Mouse (Mus musculus) fibroblast of lung, adult 2 months (primary cell): ENCODE measurements at regions not wholly inside any gene's neighbourhood (a gene's known extent, or its start where the extent isn't known, plus 50 kb on each side); places are given as distances from the start of the nearest gene placed in this dataset.

Experiments used
- DNase-seq: peaks from one replicate; pipeline ENCODE4 v3.0.0-alpha.2; 2011; ENCODE audit warnings: low read depth

DNA sequence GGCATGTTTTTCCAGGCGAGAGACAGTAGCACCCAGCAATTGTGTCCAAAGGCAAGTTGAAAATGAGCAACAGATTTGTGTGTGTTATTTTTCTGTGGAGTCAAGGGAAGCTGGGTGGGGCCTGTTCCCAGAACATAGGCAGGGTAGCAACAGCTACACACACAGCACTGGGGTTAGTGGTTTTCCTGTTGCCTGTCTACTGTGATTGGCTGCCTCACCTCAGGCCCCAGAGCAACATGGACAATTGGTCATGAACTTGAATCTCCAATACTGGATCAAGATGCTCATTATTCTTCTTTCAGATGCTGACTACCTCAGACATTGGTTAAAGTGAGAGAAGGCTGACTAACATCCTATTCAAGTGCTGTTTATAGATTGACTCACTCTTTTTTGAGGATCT is 188.9 kb downstream of the Gm5426 start:
- peak; percentile 26 for DNase-seq

DNA sequence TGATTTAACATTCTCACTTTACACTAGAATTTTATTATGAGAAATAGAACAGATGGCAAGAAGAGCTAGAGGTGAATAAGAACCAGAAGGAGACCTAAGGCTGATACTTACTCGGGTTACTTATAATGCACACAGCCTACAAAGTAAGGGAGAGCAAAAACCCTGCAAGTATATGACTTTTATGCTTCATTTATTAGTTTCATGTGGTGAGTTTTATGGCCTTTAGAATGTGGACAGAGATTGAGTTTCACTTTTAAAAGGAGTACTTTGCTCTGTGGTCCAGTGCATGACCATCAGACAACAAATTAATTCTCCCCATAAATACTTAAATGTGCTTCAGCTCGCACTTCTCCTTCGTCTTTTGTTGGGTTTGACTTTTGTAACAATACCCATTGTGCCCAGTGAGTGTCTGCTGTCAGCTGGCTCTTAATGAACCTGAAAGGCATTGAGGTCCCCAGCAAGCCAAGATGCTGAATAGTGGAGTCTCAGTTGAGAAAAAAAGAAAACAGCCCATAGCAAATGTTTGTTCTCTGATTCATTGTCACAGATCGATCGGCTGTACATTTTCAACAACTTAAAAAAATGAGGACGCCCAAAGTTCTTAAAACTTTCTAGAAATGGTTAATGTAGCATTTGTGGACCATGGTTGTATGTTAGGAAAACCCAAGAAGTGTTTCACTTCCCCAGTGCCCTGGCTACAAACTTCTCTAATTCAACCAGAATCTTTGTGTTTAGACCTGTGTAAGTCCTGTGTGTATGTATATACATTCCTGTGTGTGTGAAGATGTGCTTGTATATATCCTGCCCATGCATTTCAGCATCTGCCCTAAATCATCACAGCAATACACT is 194.5 kb downstream of the Gm5426 start:
- no peak for DNase-seq

DNA sequence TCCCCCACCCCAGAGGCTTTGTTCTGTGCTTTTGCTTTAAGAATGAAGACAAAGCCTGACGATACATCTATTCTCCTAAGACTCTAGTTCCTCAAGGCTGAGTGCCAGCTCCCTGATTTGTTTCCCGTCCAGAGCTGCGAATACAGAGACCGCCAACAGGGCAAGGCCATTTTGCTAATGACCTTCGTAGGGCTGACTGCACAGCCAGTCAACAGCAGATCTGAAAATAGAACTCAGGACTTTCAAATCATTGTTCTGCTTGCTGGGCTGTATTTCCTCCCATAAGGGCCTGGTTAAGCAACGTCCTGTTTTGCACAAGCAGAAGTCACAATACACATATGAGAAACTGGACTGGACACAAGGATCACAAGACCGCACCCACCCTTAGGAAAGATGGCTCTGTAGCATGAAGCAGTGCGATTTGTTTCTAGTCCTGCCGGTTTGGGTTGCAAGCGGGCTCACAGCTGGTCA is 196.4 kb downstream of the Gm5426 start:
- DNase-seq = no peak

DNA sequence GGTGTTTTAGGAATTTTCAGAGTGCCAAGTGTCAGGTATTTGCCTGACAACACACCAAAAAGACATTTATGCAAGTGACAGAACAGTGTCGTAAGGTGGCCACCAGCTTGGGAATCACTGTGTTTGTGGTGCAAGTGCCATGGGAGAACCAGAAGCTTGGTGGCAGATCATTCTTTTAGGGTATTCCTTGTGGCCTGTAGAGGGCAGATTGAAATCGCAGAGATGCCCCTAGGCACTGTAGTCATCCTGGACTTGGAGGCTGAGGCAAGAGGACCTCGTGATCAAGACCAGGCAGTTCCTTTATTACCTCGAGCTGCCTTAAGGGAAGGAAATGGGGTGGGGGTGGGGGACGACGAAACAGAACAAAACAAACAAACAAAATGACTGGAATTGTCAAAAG is 196.8 kb downstream of the Gm5426 start:
- DNase-seq = no peak

DNA sequence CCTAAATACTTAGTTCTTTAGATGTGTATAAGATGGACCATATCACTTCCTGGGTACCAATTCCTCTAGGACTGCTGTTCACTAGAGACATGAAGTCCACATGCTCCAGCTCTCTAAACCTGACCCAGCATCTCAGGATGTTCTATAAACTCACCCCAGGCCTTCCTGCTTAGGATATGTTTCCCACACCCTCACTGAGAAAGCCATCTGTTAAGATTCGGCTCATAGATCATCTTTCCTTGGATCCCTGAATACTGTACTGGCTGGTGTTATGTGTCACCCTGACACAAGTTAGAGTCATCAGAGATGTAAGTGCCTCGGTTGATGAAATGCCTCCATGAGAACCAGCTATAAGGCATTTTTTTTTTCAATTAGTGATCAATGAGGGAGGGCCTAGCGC is 199.9 kb downstream of the Gm5426 start:
- no peak for DNase-seq

DNA sequence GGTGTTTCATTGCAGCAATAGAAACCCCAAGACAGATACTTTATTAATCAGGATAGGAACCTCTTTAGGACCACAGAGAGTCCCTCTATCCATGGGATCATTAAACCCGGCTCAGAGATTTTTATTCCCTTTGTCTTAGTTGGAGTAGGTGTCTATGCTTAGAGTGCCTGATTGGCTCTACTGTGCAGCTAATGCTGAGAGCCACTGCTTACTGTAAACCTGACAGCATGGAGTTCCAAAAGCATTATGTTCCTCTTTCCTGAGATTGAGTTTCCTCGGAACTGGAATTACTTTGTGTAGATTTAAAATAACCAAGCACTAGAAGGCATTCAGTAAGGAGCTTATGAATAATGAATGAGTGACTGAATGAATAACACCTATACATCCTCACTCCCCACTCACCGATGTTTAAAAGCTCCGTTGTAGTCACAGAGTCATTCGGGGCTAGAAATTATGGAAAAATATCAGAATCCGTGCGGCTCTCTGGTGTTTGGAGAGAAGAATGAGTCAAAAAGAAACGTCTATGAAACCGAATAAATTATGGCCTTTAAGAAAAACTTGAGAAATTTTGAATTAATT is 200.8 kb downstream of the Gm5426 start:
- no peak for DNase-seq

DNA sequence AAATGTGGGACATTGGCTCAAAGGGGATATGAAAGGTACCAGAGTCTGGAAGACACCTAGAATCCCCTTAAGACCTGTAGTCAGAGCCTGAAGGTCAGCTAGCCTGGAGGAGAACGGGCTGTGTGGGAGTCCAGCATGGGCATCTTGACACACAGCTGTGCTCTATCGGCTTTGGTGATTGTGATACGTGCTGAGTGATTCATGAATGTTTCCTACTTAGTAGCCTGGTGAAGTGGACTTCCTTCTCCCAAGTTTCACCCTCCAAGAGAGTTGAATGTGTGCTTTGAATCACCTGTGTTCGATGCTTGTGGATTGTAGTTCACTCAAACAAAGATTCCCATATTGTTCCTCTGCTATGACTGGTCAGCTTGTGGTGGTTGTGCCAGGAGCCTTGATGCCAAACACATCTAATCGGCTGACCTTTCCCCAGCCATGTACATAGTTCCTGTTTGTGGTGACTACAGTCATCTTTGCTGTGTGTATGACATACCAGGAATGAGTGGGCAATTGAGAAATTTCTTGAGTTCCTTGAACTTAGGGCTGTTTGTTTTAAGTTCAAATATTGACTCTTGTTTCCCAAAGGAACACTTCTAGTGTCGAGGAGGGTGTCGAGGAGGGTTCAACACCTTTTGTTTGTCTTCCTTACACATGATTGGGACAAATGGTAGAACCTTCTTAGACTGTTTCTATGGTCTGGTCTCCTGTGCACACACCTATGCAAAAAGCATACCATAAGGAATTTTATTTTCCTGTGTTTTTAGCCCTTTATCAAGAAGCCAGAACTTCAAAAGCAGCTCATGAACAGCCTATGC is 201.6 kb downstream of the Gm5426 start:
- DNase-seq = peak; percentile 31

DNA sequence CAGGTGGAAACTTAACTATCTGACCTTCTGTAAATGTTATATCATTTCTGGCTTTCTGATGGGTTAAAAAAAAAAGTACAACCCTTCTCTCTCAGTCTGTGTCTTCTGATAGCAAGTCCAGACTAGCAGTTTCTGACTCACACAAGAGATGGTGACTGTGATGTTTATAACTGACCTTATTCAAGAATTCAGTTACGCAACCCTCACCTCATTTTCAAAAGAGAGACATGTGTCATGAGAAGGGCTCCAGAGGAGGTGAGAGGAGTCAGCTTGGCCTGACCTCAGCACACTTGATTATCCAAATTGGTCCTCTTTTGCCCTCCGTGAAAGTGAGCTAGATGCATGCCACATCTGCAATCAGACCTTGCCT is 202.2 kb downstream of the Gm5426 start:
- DNase-seq = peak; percentile 58

DNA sequence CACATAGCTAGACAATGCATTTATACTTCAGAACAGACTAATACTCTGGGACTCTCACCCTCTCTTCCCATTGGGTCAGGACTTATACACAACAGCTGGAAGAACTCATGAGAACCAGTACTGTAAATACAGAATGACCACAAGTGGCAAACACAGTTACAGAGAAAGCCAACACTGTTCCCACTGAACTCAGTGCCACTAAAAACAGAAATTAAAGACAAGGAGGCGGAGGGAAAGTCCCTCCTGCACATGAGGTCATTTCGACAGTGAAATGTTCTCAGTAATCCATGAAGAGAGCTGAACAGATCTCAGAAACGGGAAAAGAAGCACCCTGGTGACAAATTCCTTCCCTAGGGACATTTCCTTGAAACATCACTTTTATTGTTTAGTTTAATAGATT is 206.1 kb downstream of the Gm5426 start:
- DNase-seq = peak; percentile 26

DNA sequence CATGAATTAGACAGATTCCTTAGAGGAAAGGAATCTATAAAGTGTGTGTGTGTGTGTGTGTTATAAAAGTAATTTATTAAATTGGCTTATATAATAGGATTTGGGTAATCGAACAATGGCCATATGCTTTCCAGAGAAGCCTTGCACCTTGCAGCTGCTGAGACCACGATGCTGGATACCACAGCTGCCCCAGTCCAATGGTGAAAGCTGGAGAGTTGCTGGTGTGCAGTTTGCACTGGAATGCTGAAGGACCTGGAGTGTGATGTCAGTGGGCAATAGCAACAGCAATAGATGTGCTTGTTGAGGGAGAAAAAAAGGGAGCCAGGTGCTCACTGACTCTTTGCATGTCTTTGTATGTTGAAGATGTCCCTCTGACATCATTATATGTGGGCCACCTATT is 207.3 kb downstream of the Gm5426 start:
- DNase-seq = no peak

DNA sequence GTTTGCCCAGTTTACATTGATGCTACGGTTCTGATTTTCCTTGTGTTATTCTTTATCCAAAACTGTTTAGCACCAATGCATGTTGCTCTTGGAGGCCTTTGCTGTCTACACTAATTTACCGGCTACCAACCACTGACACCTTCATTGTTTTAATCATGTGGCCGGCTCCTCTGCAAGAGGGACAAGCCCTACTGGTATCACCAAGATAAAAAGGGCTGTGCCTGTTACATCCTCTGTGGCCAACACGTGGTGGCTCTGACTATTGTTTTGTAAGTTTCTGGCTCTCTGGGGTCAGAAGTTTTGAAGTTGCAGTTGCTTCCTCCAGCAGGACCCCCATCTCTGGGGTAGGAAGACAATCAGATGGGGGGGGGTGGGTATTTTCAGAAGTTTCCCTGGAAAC is 214.3 kb downstream of the Gm5426 start:
- no peak for DNase-seq

DNA sequence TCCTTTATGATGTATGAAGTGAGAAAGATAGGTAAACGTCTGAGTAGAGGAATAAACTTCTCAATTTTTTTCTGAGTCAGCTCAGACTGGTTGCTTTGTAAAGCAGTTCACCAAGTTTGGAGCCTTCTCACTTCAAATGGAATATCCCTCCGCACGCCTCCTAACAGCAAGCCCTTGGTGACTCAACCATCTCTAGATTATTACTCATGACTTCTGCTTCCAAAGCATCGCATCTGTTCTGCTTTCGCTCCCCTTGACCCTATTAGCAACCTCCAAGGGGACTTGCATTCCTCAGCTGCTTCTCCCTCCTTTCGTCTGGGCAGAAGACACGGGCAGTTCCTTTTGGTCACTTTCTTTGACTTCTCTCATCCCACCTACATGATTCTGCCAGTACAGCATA is 214.9 kb downstream of the Gm5426 start:
- no peak for DNase-seq

DNA sequence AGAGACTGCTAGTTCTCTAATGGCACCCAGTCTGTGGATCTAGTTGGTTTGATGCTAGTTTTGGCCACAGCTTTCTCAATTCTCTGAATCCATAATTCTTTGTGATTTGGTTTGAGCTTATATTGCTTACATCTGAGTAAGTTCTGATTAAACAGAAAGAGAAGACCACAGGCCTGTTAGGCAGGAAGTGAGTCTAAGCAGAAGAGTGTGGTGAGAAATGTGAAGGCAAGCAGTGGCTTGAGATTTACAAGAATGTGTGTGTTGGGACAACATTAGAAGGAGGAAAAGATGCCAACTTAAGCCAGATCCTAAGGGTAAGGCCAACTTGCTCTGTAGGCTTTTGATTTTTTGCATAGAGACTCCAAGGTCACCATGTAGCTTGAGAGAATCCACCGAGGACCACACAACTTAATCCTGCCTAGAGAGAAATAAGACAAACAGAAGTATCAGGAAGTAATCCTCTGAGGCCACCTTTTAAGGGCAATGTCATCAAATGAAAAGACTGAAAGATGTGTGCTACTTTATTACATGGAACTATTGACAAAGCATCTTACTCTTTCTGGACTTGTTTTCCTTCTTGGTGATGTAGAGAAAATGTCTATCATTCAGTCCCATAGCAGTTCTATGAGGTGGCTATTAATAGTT is 220.7 kb downstream of the Gm5426 start:
- DNase-seq = no peak

DNA sequence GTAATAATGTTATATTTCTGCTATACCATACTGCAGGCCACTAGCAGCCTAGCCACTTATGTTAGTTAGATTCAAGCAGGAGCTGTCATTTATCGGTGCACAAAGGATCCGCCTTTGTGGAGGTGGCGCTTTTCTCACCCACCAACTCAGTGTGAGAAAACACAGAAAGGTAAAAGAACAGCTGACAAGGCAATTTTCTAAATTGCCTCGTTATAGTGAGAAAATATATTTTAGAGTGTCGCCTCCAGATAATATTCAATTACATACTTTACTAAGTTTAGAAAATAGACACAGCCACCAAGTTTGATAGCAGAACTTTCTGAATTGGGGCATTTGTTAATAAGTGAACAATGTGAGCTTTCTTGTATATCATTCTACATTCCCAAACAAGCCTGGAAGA is 221.2 kb downstream of the Gm5426 start:
- no peak for DNase-seq

DNA sequence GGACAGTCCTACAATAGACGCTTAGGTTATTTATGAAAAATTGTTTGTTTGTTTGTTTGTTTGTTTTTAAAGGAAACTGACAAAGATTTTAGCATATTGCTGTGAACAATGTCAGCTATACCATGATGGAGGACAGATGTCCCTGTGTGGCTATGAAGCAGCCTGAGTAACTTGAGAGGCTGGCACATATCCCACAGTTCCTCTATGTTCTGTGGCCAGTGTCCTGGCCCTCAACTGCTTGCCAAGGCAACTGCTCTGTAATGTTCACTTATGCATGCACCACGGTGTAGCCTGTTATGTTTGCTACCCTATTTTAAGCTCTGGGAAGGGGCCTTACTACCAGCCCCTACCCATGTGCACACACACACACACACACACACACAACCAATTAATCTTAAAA is 222.6 kb downstream of the Gm5426 start:
- no peak for DNase-seq

DNA sequence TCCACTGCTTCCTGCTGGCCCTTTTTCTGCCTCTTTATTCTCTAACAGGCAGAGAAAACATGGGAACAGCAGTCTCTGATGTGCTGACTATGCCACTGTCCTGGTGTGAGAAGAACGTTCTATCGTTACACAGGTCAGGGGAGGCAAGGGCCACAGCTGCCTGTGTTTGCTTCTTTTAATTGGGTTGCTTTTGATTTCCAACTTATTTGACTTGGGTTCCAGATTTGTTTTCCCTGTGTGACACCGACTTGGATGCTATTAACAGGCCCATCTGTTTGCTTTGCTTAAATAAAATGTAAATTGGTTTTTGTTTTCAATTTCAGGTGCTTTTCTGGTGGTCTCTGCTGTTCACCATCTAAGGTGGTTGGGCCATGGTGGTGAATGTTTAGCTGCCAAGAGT is 225.8 kb downstream of the Gm5426 start:
- no peak for DNase-seq

DNA sequence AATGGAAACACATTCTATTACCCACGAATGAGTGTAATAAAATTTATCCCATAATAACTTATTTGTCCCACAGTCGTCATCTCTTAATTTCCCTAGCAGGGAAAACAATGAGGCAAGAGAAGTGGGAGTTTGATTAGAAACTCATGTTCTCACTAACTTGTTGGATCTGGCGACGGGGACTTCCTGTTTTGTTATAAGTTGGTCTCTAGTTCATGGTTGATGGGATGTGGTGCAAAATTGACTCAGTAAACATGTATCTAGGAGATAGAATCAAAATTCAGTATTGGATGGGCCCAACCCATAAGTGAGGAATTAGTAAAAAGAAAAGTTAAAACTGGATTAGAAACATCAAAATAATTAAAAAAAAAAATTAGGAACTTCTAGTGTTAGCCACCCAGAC is 227.5 kb downstream of the Gm5426 start:
- no peak for DNase-seq

DNA sequence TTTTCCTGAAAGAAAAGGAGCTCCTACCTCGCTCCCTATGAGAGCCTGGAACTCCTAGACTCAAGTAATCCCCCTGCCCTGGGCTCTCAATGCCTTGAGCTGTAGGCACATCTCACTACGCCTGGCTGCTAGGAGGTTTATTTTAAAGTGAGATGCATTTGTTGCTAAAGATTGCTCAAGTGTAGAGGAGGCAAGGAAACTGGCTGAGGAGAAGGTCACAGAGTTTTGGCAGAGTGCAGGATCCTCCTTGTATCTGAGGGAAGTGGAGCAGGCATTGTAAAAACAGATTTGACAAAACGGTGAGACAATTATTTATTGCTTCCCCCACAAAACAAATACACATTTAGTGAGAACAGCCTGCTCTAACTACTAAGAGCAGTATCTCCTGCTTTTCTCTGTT is 228.7 kb downstream of the Gm5426 start:
- no peak for DNase-seq

DNA sequence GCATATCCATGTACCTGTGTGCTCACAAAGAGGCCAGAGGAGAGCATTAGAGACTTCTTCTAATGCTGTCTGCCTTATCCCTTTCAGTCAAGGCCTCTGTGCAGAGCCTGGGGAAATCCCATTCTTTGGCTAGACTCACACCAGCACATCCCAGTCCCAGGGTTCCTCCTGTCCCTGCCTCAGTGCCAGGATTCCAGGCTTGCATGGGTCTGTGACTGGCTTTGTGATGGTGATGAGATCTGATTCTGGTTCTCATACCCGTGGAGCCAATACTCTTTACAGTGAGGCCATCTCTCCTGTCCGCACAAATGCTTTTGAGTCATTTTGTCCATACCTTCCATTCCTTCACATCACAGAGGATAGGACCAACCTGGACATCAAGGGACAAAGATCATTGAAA is 230.5 kb downstream of the Gm5426 start:
- DNase-seq = no peak

DNA sequence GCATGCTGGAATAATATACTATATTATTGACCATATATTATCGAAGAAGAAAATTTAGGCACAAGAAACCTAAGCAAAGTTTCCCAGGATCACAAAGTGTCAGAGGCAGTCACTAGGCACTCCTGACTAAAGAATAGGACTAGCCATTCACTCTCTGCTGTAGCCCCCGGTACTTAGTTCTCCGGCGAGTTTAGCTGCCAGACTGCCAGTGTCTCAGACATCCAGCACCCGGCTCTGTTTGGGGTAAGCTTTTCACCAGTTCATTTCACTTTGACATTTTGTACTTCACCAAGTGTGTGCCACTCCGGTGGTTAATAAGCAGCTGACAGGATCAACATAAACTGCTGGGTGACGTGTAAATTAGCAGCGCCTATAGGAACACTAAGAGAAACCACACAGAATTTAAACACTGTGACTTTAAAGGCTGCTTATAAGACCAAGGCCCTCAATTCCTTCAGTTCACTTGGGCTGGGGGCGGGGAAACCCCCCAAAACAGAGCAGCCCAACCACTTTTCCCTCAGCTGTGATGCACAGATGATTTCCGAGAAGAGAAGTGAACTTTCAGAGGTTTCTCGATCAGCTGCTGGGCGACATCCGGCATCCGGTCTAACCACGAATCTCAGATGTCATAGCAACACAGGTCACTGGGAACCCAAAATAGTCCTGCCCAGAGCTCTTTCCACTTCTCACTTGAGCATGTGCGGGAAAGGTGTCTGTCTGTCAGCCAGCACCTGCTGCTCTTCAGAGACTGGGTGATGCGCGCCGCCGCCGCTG is 234.3 kb downstream of the Gm5426 start:
- DNase-seq = no peak

DNA sequence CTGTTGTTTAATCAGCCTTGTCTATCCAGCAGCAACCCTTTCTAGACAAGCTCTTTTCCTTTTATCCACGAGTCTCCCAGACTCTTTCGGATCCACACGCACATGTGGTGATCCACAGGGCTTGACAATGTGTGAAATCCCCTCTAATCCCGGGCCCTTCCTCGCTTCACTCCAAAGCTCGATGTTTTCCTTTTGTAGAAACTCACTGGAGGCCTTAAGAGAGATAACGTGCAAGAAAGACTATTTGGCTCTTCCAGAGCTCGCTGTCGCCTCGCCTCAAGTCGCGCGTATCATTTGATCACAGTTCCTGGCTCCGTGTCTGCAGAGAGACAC is 234.9 kb downstream of the Gm5426 start:
- DNase-seq = no peak
